Mouse (Mus musculus) liver, embryonic 18 days (tissue): Measurements from ENCODE around the gene Fam196a. TPM values are rescaled to one million over a fixed set of nuclear protein-coding genes. Genes with fewer than 3 reads are reported as not detected.

Experiments used
- polyA plus RNA-seq: library from polyadenylated mRNA; depleted of rRNA; stranded (reverse); fragments of >200 nt; gene quantifications from 2 replicates; pipeline ENCODE4 v1.2.3, GENCODE M21; 2012; rRNA removed

The Fam196a gene
- 0.01 TPM in 1 of 2 replicates, not detected in the other for polyA plus RNA-seq

DNA sequence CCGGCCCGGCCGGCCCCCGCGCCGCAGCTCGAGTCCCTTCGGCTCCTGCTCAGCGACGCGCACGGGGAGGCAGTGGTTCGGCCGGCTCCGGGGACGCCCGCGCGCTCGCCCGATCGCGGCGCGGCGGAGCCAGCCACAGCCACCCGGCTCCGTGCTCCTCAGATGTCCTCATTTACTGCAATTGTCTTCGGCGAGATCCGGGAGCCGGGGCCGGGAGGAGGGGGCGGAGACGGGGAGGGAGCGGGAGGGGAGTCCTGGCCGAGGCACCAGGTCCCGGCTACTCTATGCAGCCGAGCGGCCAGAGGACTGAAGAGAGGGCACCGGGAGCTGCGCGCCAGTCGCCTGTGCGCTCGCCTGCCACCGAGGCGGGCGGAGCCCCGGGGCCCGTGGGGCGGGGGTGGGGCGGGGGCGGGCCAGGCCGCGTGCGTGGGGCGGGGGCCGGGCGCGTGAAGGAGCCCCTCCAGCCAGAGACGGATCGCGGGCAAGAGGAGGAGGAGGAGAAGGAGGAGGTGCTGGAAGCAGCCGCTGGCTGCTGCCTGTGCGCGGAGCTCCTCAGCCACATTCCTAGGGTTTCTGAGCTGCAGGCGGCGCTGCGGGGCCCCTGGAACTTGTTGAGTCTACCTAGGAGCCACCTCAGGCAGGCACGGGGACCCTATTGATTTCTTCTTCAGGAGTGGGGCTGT is at the start of gene Fam196a:
Fam196a (minus strand) TSS at position 504 of the 683 bp plus-strand sequence.

